Comparison of ENCODE assay signal across 15 mouse cellular contexts in the genomic region with DNA sequence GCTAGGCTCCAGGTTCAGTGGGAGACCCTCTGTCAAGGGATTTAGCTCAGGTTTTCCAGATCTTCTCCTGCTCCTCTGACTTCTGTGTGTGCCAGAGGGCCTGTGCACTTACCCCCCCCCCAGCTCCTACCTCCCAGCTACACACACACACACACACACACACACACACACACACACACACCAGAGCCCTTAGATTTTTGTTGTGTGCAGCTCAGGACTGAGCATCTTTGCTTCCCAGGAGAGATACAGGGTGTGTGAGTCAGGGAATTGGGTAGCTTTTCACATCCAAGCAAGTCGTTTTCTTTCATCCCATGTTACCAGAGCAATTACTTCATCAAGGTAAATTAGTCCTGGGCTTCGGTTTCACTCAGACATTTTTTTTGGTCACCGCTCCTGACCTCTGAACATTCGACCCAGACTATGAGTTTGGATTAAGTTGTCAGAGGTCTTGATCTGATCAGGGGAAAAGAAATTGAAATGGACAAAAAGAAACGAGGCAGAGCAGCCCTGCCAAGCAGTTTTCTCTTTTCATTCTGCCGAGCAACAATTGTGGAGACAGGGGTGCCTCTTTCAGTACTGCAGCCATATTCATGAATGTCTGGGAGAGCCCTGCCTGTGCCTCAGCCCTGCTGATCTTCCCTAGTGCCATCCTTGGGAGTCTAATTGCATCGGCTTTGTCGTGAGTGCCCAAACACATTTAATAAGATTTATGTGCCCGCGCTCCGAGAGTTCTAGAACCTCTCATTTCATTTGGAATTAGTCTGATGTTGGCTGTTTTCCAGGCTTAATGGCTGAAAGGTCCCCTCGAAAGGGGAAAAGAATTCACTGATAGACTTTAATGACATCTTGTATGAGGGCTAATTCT.
DNase-seq lines count a peak whose midpoint lies in the region; ATAC-seq and TF ChIP-seq lines count a peak whose summit lies in the region.
"Had no signal": no experiment of that assay in that cellular context is flagged by ENCODE, and none has a peak within 500 bp of the region (broad histone marks: within the 10 kb centered on the region; RNA-seq: fewer than 3 reads in every experiment).

No protein-coding gene starts in this region.

- H3K27ac ChIP-seq in kidney, embryonic 15.5 days, result peak overlapping the region; percentile 16; the same call in 1 of the 2 replicates
- no peak overlapping the region for H3K27ac ChIP-seq in embryonic facial prominence, embryonic 11.5 days (replicated peaks; ENCODE audit: low read depth, low read length)
- H3K27ac ChIP-seq in forebrain, postnatal 0 days (ENCODE audit: low read depth, low read length), result no peak overlapping the region
- H3K27ac ChIP-seq in neural tube, embryonic 14.5 days (ENCODE audit: low read depth, low read length), result peak overlapping the region; percentile 39; the same call in 1 of the 2 replicates
- H3K27ac ChIP-seq: gastrocnemius, adult 2 months; limb, embryonic 15.5 days had no signal

- TF ChIP-seq CTCF in forebrain, postnatal 0 days (IDR thresholded peaks at IDR 0.05; ENCODE audit: low read depth), result no peak

- H3K27me3 ChIP-seq in kidney, embryonic 15.5 days, result no peaks in the 10 kb centered on the region
- H3K27me3 ChIP-seq in embryonic facial prominence, embryonic 11.5 days (ENCODE audit: control insufficient read depth, insufficient read depth, low read length), result no peaks in the 10 kb centered on the region
- H3K27me3 ChIP-seq in forebrain, postnatal 0 days (ENCODE audit: insufficient read depth, low read length), result no peaks in the 10 kb centered on the region
- H3K27me3 ChIP-seq in neural tube, embryonic 14.5 days (ENCODE audit: control insufficient read depth, insufficient read depth, low read length), result no peaks in the 10 kb centered on the region
- H3K27me3 ChIP-seq: limb, embryonic 15.5 days had no signal

- H3K4me2 ChIP-seq in kidney, embryonic 15.5 days, result no peak overlapping the region
- no peak overlapping the region for H3K4me2 ChIP-seq in embryonic facial prominence, embryonic 11.5 days (ENCODE audit: low read depth, low read length)
- H3K4me2 ChIP-seq in forebrain, postnatal 0 days (ENCODE audit: low read depth), result no peak overlapping the region
- H3K4me2 ChIP-seq in neural tube, embryonic 14.5 days (ENCODE audit: low read depth, low read length), result no peak overlapping the region
- H3K4me2 ChIP-seq: heart, embryonic 11.5 days; limb, embryonic 15.5 days had no signal

- DNase-seq in kidney, postnatal 25 days, result no peak
- peak; percentile 70 for DNase-seq in embryonic facial prominence, embryonic 11.5 days (ENCODE audit: low spot score)
- DNase-seq in forebrain, postnatal 0 days, result no peak
- DNase-seq in urinary bladder, adult 18-20 months (ENCODE audit: low spot score in 2 of 2), result no peak
- DNase-seq in cerebellum, adult 9-11 months, result no peak
- DNase-seq: gastrocnemius, adult 2 months; heart, postnatal 4 days; kidney, adult 2 months; lung, adult 18-20 months; right cerebral cortex, adult 18-20 months; spleen, adult 18-20 months had no signal

- peaks cover 17% of the 10 kb centered on the region for H3K4me1 ChIP-seq in kidney, embryonic 15.5 days
- H3K4me1 ChIP-seq in embryonic facial prominence, embryonic 11.5 days (ENCODE audit: control insufficient read depth, insufficient read depth, low read length), result no peaks in the 10 kb centered on the region
- peaks cover 4% of the 10 kb centered on the region; the same call in 1 of the 2 replicates for H3K4me1 ChIP-seq in forebrain, postnatal 0 days (ENCODE audit: insufficient read depth)
- H3K4me1 ChIP-seq in neural tube, embryonic 14.5 days (ENCODE audit: control insufficient read depth, insufficient read depth, low read length), result peaks cover 9% of the 10 kb centered on the region
- H3K4me1 ChIP-seq: limb, embryonic 15.5 days had no signal

- no peak overlapping the region for H3K9ac ChIP-seq in kidney, embryonic 15.5 days
- no peak overlapping the region for H3K9ac ChIP-seq in embryonic facial prominence, embryonic 11.5 days (replicated peaks; ENCODE audit: low read length)
- H3K9ac ChIP-seq in forebrain, postnatal 0 days, result no peak overlapping the region
- H3K9ac ChIP-seq in neural tube, embryonic 14.5 days (replicated peaks; ENCODE audit: low read depth, low read length), result no peak overlapping the region
- H3K9ac ChIP-seq: limb, embryonic 15.5 days had no signal

- no peaks in the 10 kb centered on the region for H3K9me3 ChIP-seq in kidney, embryonic 15.5 days (replicated peaks)
- H3K9me3 ChIP-seq in embryonic facial prominence, embryonic 11.5 days (replicated peaks; ENCODE audit: control insufficient read depth, low read length), result no peaks in the 10 kb centered on the region
- no peaks in the 10 kb centered on the region for H3K9me3 ChIP-seq in forebrain, postnatal 0 days (ENCODE audit: low read length)
- H3K9me3 ChIP-seq in neural tube, embryonic 14.5 days (ENCODE audit: control insufficient read depth, low read length), result no peaks in the 10 kb centered on the region
- H3K9me3 ChIP-seq: limb, embryonic 15.5 days had no signal

- H3K4me3 ChIP-seq in kidney, embryonic 15.5 days (replicated peaks), result no peak overlapping the region
- no peak overlapping the region for H3K4me3 ChIP-seq in embryonic facial prominence, embryonic 11.5 days (ENCODE audit: low read depth, low read length)
- H3K4me3 ChIP-seq in forebrain, postnatal 0 days (ENCODE audit: low read depth, low read length), result no peak overlapping the region
- H3K4me3 ChIP-seq in neural tube, embryonic 14.5 days (ENCODE audit: low read depth, low read length), result no peak overlapping the region
- H3K4me3 ChIP-seq: gastrocnemius, adult 2 months; limb, embryonic 15.5 days had no signal

- no peak for ATAC-seq in kidney, embryonic 15.5 days (replicated peaks; ENCODE audit: low FRiP score)
- ATAC-seq in embryonic facial prominence, embryonic 11.5 days (replicated peaks; ENCODE audit: insufficient number of reproducible peaks, low FRiP score, low TSS enrichment, low read depth), result peak; percentile 79; the same call in 1 of the 2 replicates
- ATAC-seq in forebrain, postnatal 0 days, result 0 out of 2 replicates have a peak, but pooled peaks have one; percentile 34
- ATAC-seq in neural tube, embryonic 14.5 days (ENCODE audit: low read depth), result peak; percentile 74; the same call in 1 of the 2 replicates

- 21% methylated on average over 12 of the region's 12 CpGs for WGBS in kidney, embryonic 15.5 days
- WGBS in embryonic facial prominence, embryonic 11.5 days, result 33% methylated on average over 12 of the region's 12 CpGs
- 14% methylated on average over 12 of the region's 12 CpGs for WGBS in forebrain, postnatal 0 days
- WGBS in neural tube, embryonic 14.5 days, result 20% methylated on average over 12 of the region's 12 CpGs

- H3K36me3 ChIP-seq in kidney, embryonic 15.5 days, result no peaks in the 10 kb centered on the region
- H3K36me3 ChIP-seq in embryonic facial prominence, embryonic 11.5 days (replicated peaks; ENCODE audit: control insufficient read depth, insufficient read depth, low read depth, low read length), result no peaks in the 10 kb centered on the region
- no peaks in the 10 kb centered on the region for H3K36me3 ChIP-seq in forebrain, postnatal 0 days (ENCODE audit: insufficient read depth)
- H3K36me3 ChIP-seq in neural tube, embryonic 14.5 days (ENCODE audit: control insufficient read depth, insufficient read depth, low read length), result no peaks in the 10 kb centered on the region
- H3K36me3 ChIP-seq: limb, embryonic 15.5 days had no signal

Comparison
In these comparisons a context has a peak if more than half of its experiments do, and no peak if none do; other contexts are left out.
1. H3K27ac ChIP-seq: peak in kidney, embryonic 15.5 days (single experiment) and neural tube, embryonic 14.5 days (single experiment); none in embryonic facial prominence, embryonic 11.5 days (single experiment) and forebrain, postnatal 0 days (single experiment).